Comparison of ENCODE assay signal across 10 mouse cellular contexts in the genomic region with DNA sequence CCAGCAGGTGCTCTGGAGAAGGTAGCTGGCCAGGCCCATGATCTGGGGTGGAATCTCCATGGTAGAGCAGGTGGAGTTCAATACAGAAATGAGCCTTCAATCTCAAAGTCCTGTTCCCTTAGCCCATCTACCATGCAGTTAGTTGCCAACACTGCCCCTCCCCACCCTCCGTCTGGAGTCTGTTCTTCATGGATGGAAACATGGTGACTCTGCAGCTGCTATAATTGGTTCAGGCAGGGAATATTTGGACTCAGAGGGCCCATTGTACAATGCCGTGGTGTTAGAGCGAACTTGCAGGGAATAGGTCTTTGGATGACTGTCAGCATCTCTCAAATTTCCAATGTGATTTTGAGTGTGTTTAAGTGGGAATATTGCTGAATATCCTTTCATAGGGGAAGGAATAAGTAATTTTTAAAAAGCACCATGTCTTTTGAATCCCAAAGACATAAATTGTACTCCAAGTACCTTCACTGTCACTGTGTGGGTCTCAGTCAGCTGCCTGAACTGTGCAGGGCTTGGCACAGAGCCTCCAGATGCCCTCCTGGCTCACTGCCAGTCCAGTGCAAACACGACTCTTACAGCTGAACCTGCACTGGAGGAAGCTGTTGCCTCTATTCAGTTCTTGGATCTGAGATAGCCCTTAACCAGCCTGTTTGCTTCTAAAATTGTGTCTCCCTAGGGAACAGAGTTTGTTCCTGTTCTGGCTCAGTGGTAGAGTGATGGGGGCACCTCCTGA.
DNase-seq lines count a peak whose midpoint lies in the region; ATAC-seq lines count a peak whose summit lies in the region.
"Had no signal": no experiment of that assay in that cellular context is flagged by ENCODE, and none has a peak within 500 bp of the region (broad histone marks: within the 10 kb centered on the region; RNA-seq: fewer than 3 reads in every experiment).

No protein-coding gene starts in this region.

- H3K9me3 ChIP-seq in intestine, embryonic 14.5 days (ENCODE audit: control insufficient read depth, low read length) = no peaks in the 10 kb centered on the region
- H3K9me3 ChIP-seq in intestine, embryonic 16.5 days (ENCODE audit: control insufficient read depth, low read length) = no peaks in the 10 kb centered on the region
- no peaks in the 10 kb centered on the region for H3K9me3 ChIP-seq in neural tube, embryonic 13.5 days
- H3K9me3 ChIP-seq in neural tube, embryonic 15.5 days (replicated peaks) = no peaks in the 10 kb centered on the region
- H3K9me3 ChIP-seq: stomach, embryonic 15.5 days had no signal

- ATAC-seq in intestine, embryonic 14.5 days (replicated peaks; ENCODE audit: low FRiP score, low TSS enrichment, low read depth) = 0 out of 2 replicates have a peak, but pooled peaks have one; percentile 47
- no peak for ATAC-seq in intestine, embryonic 16.5 days
- ATAC-seq in neural tube, embryonic 13.5 days (ENCODE audit: low read depth) = peak; percentile 75
- ATAC-seq in neural tube, embryonic 15.5 days (ENCODE audit: low FRiP score) = no peak

- H3K4me3 ChIP-seq in intestine, embryonic 14.5 days (ENCODE audit: low read depth, low read length) = no peak overlapping the region
- H3K4me3 ChIP-seq in intestine, embryonic 16.5 days (ENCODE audit: low read length) = no peak overlapping the region
- H3K4me3 ChIP-seq in neural tube, embryonic 13.5 days = no peak overlapping the region
- no peak overlapping the region for H3K4me3 ChIP-seq in neural tube, embryonic 15.5 days (replicated peaks)
- H3K4me3 ChIP-seq: erythroblast, embryonic 14.5 days; stomach, embryonic 15.5 days had no signal

- 63% methylated on average over 4 of the region's 4 CpGs for WGBS in intestine, embryonic 14.5 days
- 55% methylated on average over 4 of the region's 4 CpGs for WGBS in intestine, embryonic 16.5 days
- WGBS in neural tube, embryonic 13.5 days = 44% methylated on average over 4 of the region's 4 CpGs
- WGBS in neural tube, embryonic 15.5 days = 34% methylated on average over 4 of the region's 4 CpGs

- no peak overlapping the region for H3K4me2 ChIP-seq in intestine, embryonic 14.5 days (ENCODE audit: low read length)
- H3K4me2 ChIP-seq in intestine, embryonic 16.5 days (ENCODE audit: low read depth, low read length) = no peak overlapping the region
- no peak overlapping the region for H3K4me2 ChIP-seq in neural tube, embryonic 13.5 days
- H3K4me2 ChIP-seq in neural tube, embryonic 15.5 days = no peak overlapping the region
- H3K4me2 ChIP-seq: stomach, embryonic 15.5 days had no signal

- DNase-seq in adrenal gland, adult 2 months = peak; percentile 20
- no peak for DNase-seq in adrenal gland, adult 18-20 months (ENCODE audit: low spot score in 2 of 2)
- peak; percentile 56 for DNase-seq in intestine, embryonic 14.5 days (ENCODE audit: low spot score)
- peak; percentile 40 for DNase-seq in left cerebral cortex, postnatal 4 days
- DNase-seq in urinary bladder, adult 18-20 months (ENCODE audit: low spot score in 2 of 2) = no peak

- no peak overlapping the region for H3K27ac ChIP-seq in intestine, embryonic 14.5 days (ENCODE audit: low read depth)
- no peak overlapping the region for H3K27ac ChIP-seq in intestine, embryonic 16.5 days (ENCODE audit: low read length)
- peak overlapping the region; percentile 28; the same call in 1 of the 2 replicates for H3K27ac ChIP-seq in neural tube, embryonic 13.5 days (replicated peaks)
- no peak overlapping the region for H3K27ac ChIP-seq in neural tube, embryonic 15.5 days (replicated peaks)
- H3K27ac ChIP-seq: stomach, embryonic 15.5 days had no signal

- H3K27me3 ChIP-seq in intestine, embryonic 14.5 days (replicated peaks; ENCODE audit: control insufficient read depth, insufficient read depth, low read length) = no peaks in the 10 kb centered on the region
- no peaks in the 10 kb centered on the region for H3K27me3 ChIP-seq in intestine, embryonic 16.5 days (replicated peaks; ENCODE audit: control insufficient read depth, insufficient read depth, low read length)
- 0 out of 2 replicates have a peak, but pooled peaks cover 2% of the 10 kb centered on the region for H3K27me3 ChIP-seq in neural tube, embryonic 13.5 days
- no peaks in the 10 kb centered on the region for H3K27me3 ChIP-seq in neural tube, embryonic 15.5 days (replicated peaks)
- H3K27me3 ChIP-seq: stomach, embryonic 15.5 days had no signal

- intact Hi-C loops in left cerebral cortex, postnatal 4 days (cut with DNase I) = no loop called here

- no peaks in the 10 kb centered on the region for H3K4me1 ChIP-seq in intestine, embryonic 14.5 days (replicated peaks; ENCODE audit: control insufficient read depth, insufficient read depth, low read length)
- H3K4me1 ChIP-seq in intestine, embryonic 16.5 days (ENCODE audit: control insufficient read depth, insufficient read depth, low read length) = no peaks in the 10 kb centered on the region
- peaks cover 12% of the 10 kb centered on the region for H3K4me1 ChIP-seq in neural tube, embryonic 13.5 days (replicated peaks)
- H3K4me1 ChIP-seq in neural tube, embryonic 15.5 days = peaks cover 10% of the 10 kb centered on the region
- H3K4me1 ChIP-seq: stomach, embryonic 15.5 days had no signal

- H3K9ac ChIP-seq in intestine, embryonic 14.5 days (ENCODE audit: low read length) = no peak overlapping the region
- H3K9ac ChIP-seq in intestine, embryonic 16.5 days (ENCODE audit: low read depth, low read length) = no peak overlapping the region
- H3K9ac ChIP-seq in neural tube, embryonic 13.5 days = no peak overlapping the region
- no peak overlapping the region for H3K9ac ChIP-seq in neural tube, embryonic 15.5 days (replicated peaks)
- H3K9ac ChIP-seq: stomach, embryonic 15.5 days had no signal

- H3K36me3 ChIP-seq in intestine, embryonic 14.5 days (ENCODE audit: control insufficient read depth, insufficient read depth, low read length) = no peaks in the 10 kb centered on the region
- H3K36me3 ChIP-seq in intestine, embryonic 16.5 days (ENCODE audit: control insufficient read depth, insufficient read depth, low read length) = no peaks in the 10 kb centered on the region
- H3K36me3 ChIP-seq in neural tube, embryonic 13.5 days = no peaks in the 10 kb centered on the region
- no peaks in the 10 kb centered on the region for H3K36me3 ChIP-seq in neural tube, embryonic 15.5 days
- H3K36me3 ChIP-seq: stomach, embryonic 15.5 days had no signal

Comparison
In these comparisons a context has a peak if more than half of its experiments do, and no peak if none do; other contexts are left out.
1. DNase-seq: peak in adrenal gland, adult 2 months (single experiment), intestine, embryonic 14.5 days (single experiment) and left cerebral cortex, postnatal 4 days (single experiment); none in adrenal gland, adult 18-20 months (0 of 2) and urinary bladder, adult 18-20 months (0 of 2).
2. ATAC-seq: peak in intestine, embryonic 14.5 days (single experiment) and neural tube, embryonic 13.5 days (single experiment); none in intestine, embryonic 16.5 days (single experiment) and neural tube, embryonic 15.5 days (single experiment).